Mouse (Mus musculus): ENCODE data around the gene Cdk9.

DNA sequence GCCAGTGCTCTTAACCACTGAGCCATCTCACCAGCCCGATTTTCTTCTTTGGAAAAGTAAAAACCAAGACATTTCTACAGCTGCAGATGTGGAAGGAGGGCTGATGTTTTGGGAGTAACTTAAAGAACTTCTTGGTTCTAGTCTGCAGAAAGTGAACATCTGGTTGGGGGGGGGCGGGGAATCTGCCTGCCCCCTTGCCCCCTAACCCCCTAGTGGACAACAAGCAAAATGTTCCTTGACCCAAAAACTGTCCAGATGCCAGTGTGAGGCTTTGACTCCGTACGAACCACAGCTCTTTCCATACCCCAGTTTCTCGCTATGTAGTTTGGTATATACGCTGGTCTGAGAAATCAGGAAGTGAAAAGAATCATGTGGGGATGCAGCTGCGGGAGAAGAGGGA lies 37.3 kb upstream of the Cdk9 start:
- TF ChIP-seq CTCF (IDR thresholded peaks at IDR 0.05) (peak; percentile 48), EP300 (IDR thresholded peaks at IDR 0.05) (no peak)

Data from lung, postnatal 0 days (tissue).